In genomic region chr2:127535363-127535762, GRCm38 (mm10) we compare ENCODE assay signal across 34 mouse cellular contexts. TPM values are rescaled to one million over a fixed set of nuclear protein-coding genes. Genes with fewer than 3 reads are reported as not detected.
DNase-seq lines count a peak whose midpoint lies in the region; ATAC-seq lines count a peak whose summit lies in the region.
"Had no signal": no experiment of that assay in that cellular context is flagged by ENCODE, and none has a peak within 500 bp of the region (broad histone marks: within the 10 kb centered on the region; RNA-seq: fewer than 3 reads in every experiment).

No protein-coding gene starts in this region.

- H3K4me1 ChIP-seq in midbrain, embryonic 11.5 days (ENCODE audit: control insufficient read depth, insufficient read depth, low read length): no peaks in the 10 kb centered on the region
- no peaks in the 10 kb centered on the region for H3K4me1 ChIP-seq in midbrain, embryonic 13.5 days (replicated peaks)
- H3K4me1 ChIP-seq in neural tube, embryonic 15.5 days: no peaks in the 10 kb centered on the region
- H3K4me1 ChIP-seq: embryonic facial prominence, embryonic 12.5 days; forebrain, embryonic 15.5 days; kidney, embryonic 15.5 days; limb, embryonic 10.5 days; limb, embryonic 15.5 days; midbrain, embryonic 10.5 days; neural tube, embryonic 12.5 days had no signal

- intact Hi-C loops in left cerebral cortex, postnatal 14 days (cut with DNase I): no loop called here

- no peaks in the 10 kb centered on the region for H3K36me3 ChIP-seq in midbrain, embryonic 11.5 days (ENCODE audit: control insufficient read depth, insufficient read depth, low read length)
- H3K36me3 ChIP-seq in midbrain, embryonic 13.5 days: no peaks in the 10 kb centered on the region
- no peaks in the 10 kb centered on the region for H3K36me3 ChIP-seq in neural tube, embryonic 15.5 days
- H3K36me3 ChIP-seq: embryonic facial prominence, embryonic 12.5 days; forebrain, embryonic 10.5 days; forebrain, embryonic 15.5 days; kidney, embryonic 15.5 days; limb, embryonic 10.5 days; limb, embryonic 15.5 days; midbrain, embryonic 10.5 days; neural tube, embryonic 12.5 days had no signal

- no peak overlapping the region for H3K9ac ChIP-seq in midbrain, embryonic 11.5 days (ENCODE audit: low read length)
- no peak overlapping the region for H3K9ac ChIP-seq in midbrain, embryonic 13.5 days (replicated peaks)
- H3K9ac ChIP-seq in neural tube, embryonic 15.5 days (replicated peaks): no peak overlapping the region
- H3K9ac ChIP-seq: embryonic facial prominence, embryonic 12.5 days; forebrain, embryonic 15.5 days; kidney, embryonic 15.5 days; limb, embryonic 15.5 days; liver, embryonic 14.5 days; neural tube, embryonic 12.5 days had no signal

- no peak overlapping the region for H3K4me2 ChIP-seq in midbrain, embryonic 11.5 days
- H3K4me2 ChIP-seq in midbrain, embryonic 13.5 days (replicated peaks): no peak overlapping the region
- no peak overlapping the region for H3K4me2 ChIP-seq in neural tube, embryonic 15.5 days
- H3K4me2 ChIP-seq: embryonic facial prominence, embryonic 12.5 days; forebrain, embryonic 15.5 days; kidney, embryonic 15.5 days; limb, embryonic 15.5 days; neural tube, embryonic 12.5 days had no signal

- H3K4me3 ChIP-seq in midbrain, embryonic 11.5 days (ENCODE audit: low read depth, low read length): no peak overlapping the region
- H3K4me3 ChIP-seq in midbrain, embryonic 13.5 days (replicated peaks): no peak overlapping the region
- H3K4me3 ChIP-seq in neural tube, embryonic 15.5 days (replicated peaks): no peak overlapping the region
- H3K4me3 ChIP-seq: embryonic facial prominence, embryonic 12.5 days; forebrain, embryonic 10.5 days; forebrain, embryonic 15.5 days; kidney, embryonic 15.5 days; limb, embryonic 10.5 days; limb, embryonic 15.5 days; midbrain, embryonic 10.5 days; myocyte; neural tube, embryonic 12.5 days had no signal

- peak; percentile 19 for DNase-seq in midbrain, embryonic 11.5 days (ENCODE audit: low spot score, missing footprints)
- DNase-seq in frontal cortex, postnatal 25 days (ENCODE audit: low spot score in 2 of 2): peak; percentile 36 to 63
- peak; percentile 38 to 69 for DNase-seq in left cerebral cortex, postnatal 14 days (ENCODE audit: low spot score in 2 of 2)
- DNase-seq in right cerebral cortex, postnatal 36 days (ENCODE audit: low spot score in 2 of 2): peak; percentile 78 to 79
- no peak for DNase-seq in liver
- DNase-seq: adrenal gland, adult 8-10 months; cerebellum, adult 11 months; cerebellum, adult 9-10 months; embryo, embryonic 11 days; gastrocnemius, postnatal 25 days; heart, adult 11 months; heart, postnatal 14 days; kidney, adult 18-20 months; kidney, postnatal 25 days; lung, adult 2 months; lung, postnatal 10 days had no signal

- no peaks in the 10 kb centered on the region for H3K9me3 ChIP-seq in midbrain, embryonic 11.5 days (ENCODE audit: control insufficient read depth, low read length)
- no peaks in the 10 kb centered on the region for H3K9me3 ChIP-seq in midbrain, embryonic 13.5 days
- H3K9me3 ChIP-seq in neural tube, embryonic 15.5 days (replicated peaks): no peaks in the 10 kb centered on the region
- H3K9me3 ChIP-seq: embryonic facial prominence, embryonic 12.5 days; forebrain, embryonic 10.5 days; forebrain, embryonic 15.5 days; kidney, embryonic 15.5 days; limb, embryonic 10.5 days; limb, embryonic 15.5 days; midbrain, embryonic 10.5 days; neural tube, embryonic 12.5 days had no signal

- peaks cover 14% of the 10 kb centered on the region for H3K27me3 ChIP-seq in midbrain, embryonic 11.5 days (ENCODE audit: control insufficient read depth, insufficient read depth, low read length)
- peaks cover 31% of the 10 kb centered on the region for H3K27me3 ChIP-seq in midbrain, embryonic 13.5 days
- peaks cover 30% of the 10 kb centered on the region for H3K27me3 ChIP-seq in neural tube, embryonic 15.5 days (replicated peaks)

- no peak for ATAC-seq in midbrain, embryonic 11.5 days (ENCODE audit: low FRiP score)
- no peak for ATAC-seq in midbrain, embryonic 13.5 days
- no peak for ATAC-seq in megakaryocyte progenitor cell, adult 5-6 weeks (replicated peaks; ENCODE audit: poor library complexity)
- ATAC-seq in neural tube, embryonic 15.5 days (ENCODE audit: low FRiP score): no peak
- ATAC-seq: CD4-positive, CD25-positive, alpha-beta regulatory T cell, adult 4 months; forebrain, embryonic 15.5 days; hindbrain, embryonic 16.5 days had no signal

- 83% methylated on average over 9 of the region's 9 CpGs for WGBS in midbrain, embryonic 11.5 days
- WGBS in midbrain, embryonic 13.5 days: 82% methylated on average over 9 of the region's 9 CpGs
- WGBS in neural tube, embryonic 15.5 days: 83% methylated on average over 9 of the region's 9 CpGs

- no peak overlapping the region for H3K27ac ChIP-seq in midbrain, embryonic 11.5 days (ENCODE audit: low read depth, low read length)
- no peak overlapping the region for H3K27ac ChIP-seq in midbrain, embryonic 13.5 days
- H3K27ac ChIP-seq in neural tube, embryonic 15.5 days (replicated peaks): no peak overlapping the region
- H3K27ac ChIP-seq: embryonic facial prominence, embryonic 12.5 days; forebrain, embryonic 10.5 days; forebrain, embryonic 15.5 days; kidney, embryonic 15.5 days; limb, embryonic 10.5 days; limb, embryonic 15.5 days; liver, embryonic 14.5 days; macrophage; midbrain, embryonic 10.5 days; neural tube, embryonic 12.5 days had no signal

RNA-seq across cellular contexts. Expression of gene Prom2, which starts 5.9 kb away (rescaled TPM):
- polyA plus RNA-seq in midbrain, embryonic 11.5 days (2014; fragmentation: Nextera tagmentation; extraction: Ambion mirVana): 0.32 TPM in 1 of 2 replicates, not detected in the other
- polyA plus RNA-seq in midbrain, embryonic 13.5 days (2015; fragmentation: Nextera tagmentation; extraction: Ambion mirVana): not detected in 2 replicates
- total RNA-seq in left cerebral cortex, postnatal 14 days (2021): under 1 TPM; 0.08 to 0.18 TPM
- not detected in 2 replicates for total RNA-seq in megakaryocyte progenitor cell, adult 5-6 weeks (2015)
- not detected in 2 replicates for total RNA-seq in megakaryocyte progenitor cell, adult 5-6 weeks (2017)
- polyA plus RNA-seq in neural tube, embryonic 15.5 days (2015; fragmentation: Nextera tagmentation; extraction: Ambion mirVana): 0.06 and 0.50 TPM in 2 replicates
- total RNA-seq: gastrocnemius, adult 18-20 months; gastrocnemius, postnatal 25 days; heart, postnatal 14 days had no signal
- polyA plus RNA-seq: CD4-positive, CD25-positive, alpha-beta regulatory T cell, adult 4 months; forebrain, embryonic 15.5 days; heart, embryonic 14.5 days; liver, embryonic 14.5 days; macrophage; myocyte had no signal

RNA-seq across cellular contexts. Expression of gene Kcnip3, which starts 13.5 kb away (rescaled TPM):
- polyA plus RNA-seq in midbrain, embryonic 11.5 days (2014; fragmentation: Nextera tagmentation; extraction: Ambion mirVana): 3.9 and 4.4 TPM in 2 replicates
- polyA plus RNA-seq in midbrain, embryonic 13.5 days (2015; fragmentation: Nextera tagmentation; extraction: Ambion mirVana): 4.5 and 5.5 TPM in 2 replicates
- total RNA-seq in left cerebral cortex, postnatal 14 days (2021): 10 to 100 TPM; 81.4 to 96.2 TPM
- 32.3 and 37.5 TPM in 2 replicates for total RNA-seq in megakaryocyte progenitor cell, adult 5-6 weeks (2015)
- 15.8 and 22.2 TPM in 2 replicates for total RNA-seq in megakaryocyte progenitor cell, adult 5-6 weeks (2017)
- 6.5 and 9.3 TPM in 2 replicates for polyA plus RNA-seq in neural tube, embryonic 15.5 days (2015; fragmentation: Nextera tagmentation; extraction: Ambion mirVana)
- polyA plus RNA-seq: CD4-positive, CD25-positive, alpha-beta regulatory T cell, adult 4 months; macrophage had no signal

RNA-seq across cellular contexts. Expression of gene Zfp661, which starts 51.5 kb away (rescaled TPM):
- polyA plus RNA-seq in midbrain, embryonic 11.5 days (2014; fragmentation: Nextera tagmentation; extraction: Ambion mirVana): 8.9 and 9.2 TPM in 2 replicates
- polyA plus RNA-seq in midbrain, embryonic 13.5 days (2015; fragmentation: Nextera tagmentation; extraction: Ambion mirVana): 7.9 and 9.8 TPM in 2 replicates
- 1 to 10 TPM; 7.4 to 7.7 TPM for total RNA-seq in left cerebral cortex, postnatal 14 days (2021)
- 2.8 and 4.7 TPM in 2 replicates for total RNA-seq in megakaryocyte progenitor cell, adult 5-6 weeks (2015)
- 2.6 and 4.9 TPM in 2 replicates for total RNA-seq in megakaryocyte progenitor cell, adult 5-6 weeks (2017)
- 6.3 and 6.5 TPM in 2 replicates for polyA plus RNA-seq in neural tube, embryonic 15.5 days (2015; fragmentation: Nextera tagmentation; extraction: Ambion mirVana)

RNA-seq across cellular contexts. Expression of gene Mrps5, which starts 51.7 kb away (rescaled TPM):
- 159 and 170 TPM in 2 replicates for polyA plus RNA-seq in midbrain, embryonic 11.5 days (2014; fragmentation: Nextera tagmentation; extraction: Ambion mirVana)
- 156 and 172 TPM in 2 replicates for polyA plus RNA-seq in midbrain, embryonic 13.5 days (2015; fragmentation: Nextera tagmentation; extraction: Ambion mirVana)
- 100 to 1,000 TPM in 1 of 2 experiments, 10 to 100 TPM in 1; 84.7 to 103 TPM for total RNA-seq in left cerebral cortex, postnatal 14 days (2021)
- 29.1 and 37.2 TPM in 2 replicates for total RNA-seq in megakaryocyte progenitor cell, adult 5-6 weeks (2015)
- total RNA-seq in megakaryocyte progenitor cell, adult 5-6 weeks (2017): 121 and 187 TPM in 2 replicates
- 141 and 147 TPM in 2 replicates for polyA plus RNA-seq in neural tube, embryonic 15.5 days (2015; fragmentation: Nextera tagmentation; extraction: Ambion mirVana)
